Mouse (Mus musculus): ENCODE results near the gene Sstr3. TPM values are rescaled to one million over a fixed set of nuclear protein-coding genes. Genes with fewer than 3 reads are reported as not detected.
A peak's percentile ranks its signal among the peaks of the same experiment; 100 is the strongest.

The Sstr3 gene
- polyA plus RNA-seq, 1 experiment from 2014 or later: not detected

- ATAC-seq (replicated peaks; ENCODE audit: low FRiP score): 0 out of 2 replicates have a peak, but pooled peaks have one; percentile 29
- Histone ChIP-seq H3K9me3 (ENCODE audit: control insufficient read depth, low read length) (peaks cover 5% of the 10 kb centered on the region; the same call in 1 of the 2 replicates), H3K4me1 (replicated peaks; ENCODE audit: control insufficient read depth, insufficient read depth, low read length) (peaks cover 8% of the 10 kb centered on the region), H3K27me3 (replicated peaks; ENCODE audit: control insufficient read depth, insufficient read depth, low read length) (peaks cover 5% of the 10 kb centered on the region), H3K9ac (ENCODE audit: low read depth, low read length) (no peak overlapping the region), H3K36me3 (ENCODE audit: control insufficient read depth, insufficient read depth, low read length) (no peaks in the 10 kb centered on the region), H3K4me2 (no peak overlapping the region), H3K4me3 (ENCODE audit: low read depth, low read length) (no peak overlapping the region), H3K27ac (ENCODE audit: low read depth, low read length) (no peak overlapping the region)
- 67% methylated on average over 4 of the region's 4 CpGs for WGBS
- no peak for DNase-seq (ENCODE audit: low spot score)
Measured at GRCm38 (mm10) chr15:78549189-78549734, 4.8 kb upstream of the Sstr3 start.

DNA sequence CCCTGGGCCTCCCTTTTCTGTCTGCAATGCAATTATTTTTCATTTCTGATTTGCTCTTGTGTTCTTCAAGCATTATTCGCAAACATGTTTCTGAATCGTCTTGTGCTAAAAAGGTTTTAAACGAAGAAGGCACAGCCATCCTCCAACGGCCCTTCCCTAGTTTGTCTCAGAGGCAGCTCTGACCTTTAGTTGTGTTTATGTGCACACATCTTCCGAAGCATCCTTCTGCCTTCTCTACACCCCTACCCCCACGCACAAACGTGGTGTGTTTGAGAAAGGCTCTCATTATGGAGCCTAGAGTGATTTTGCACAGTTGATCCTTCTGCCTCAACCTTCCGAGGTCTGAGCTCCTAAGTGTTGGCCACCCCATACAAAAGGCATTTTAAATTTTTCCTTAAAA is 4.2 kb upstream of the Sstr3 start:
- H3K4me3 ChIP-seq (ENCODE audit: low read depth, low read length): no peak overlapping the region
- H3K4me2 ChIP-seq: no peak overlapping the region
- peaks cover 5% of the 10 kb centered on the region; the same call in 1 of the 2 replicates for H3K9me3 ChIP-seq (ENCODE audit: control insufficient read depth, low read length)
- WGBS: 67% methylated on average over 8 of the region's 8 CpGs
- no peak for DNase-seq (ENCODE audit: low spot score)
- peaks cover 11% of the 10 kb centered on the region for H3K27me3 ChIP-seq (replicated peaks; ENCODE audit: control insufficient read depth, insufficient read depth, low read length)
- H3K9ac ChIP-seq (ENCODE audit: low read depth, low read length): no peak overlapping the region
- no peaks in the 10 kb centered on the region for H3K36me3 ChIP-seq (ENCODE audit: control insufficient read depth, insufficient read depth, low read length)
- ATAC-seq (replicated peaks; ENCODE audit: low FRiP score): no peak
- peaks cover 8% of the 10 kb centered on the region for H3K4me1 ChIP-seq (replicated peaks; ENCODE audit: control insufficient read depth, insufficient read depth, low read length)
- no peak overlapping the region for H3K27ac ChIP-seq (ENCODE audit: low read depth, low read length)

GRCm38 (mm10) chr15:78548336-78548665 is 3.8 kb upstream of the Sstr3 start:
- Histone ChIP-seq H3K9ac (ENCODE audit: low read depth, low read length) (peak overlapping the region; percentile 27; the same call in 1 of the 2 replicates), H3K4me3 (ENCODE audit: low read depth, low read length) (no peak overlapping the region), H3K27ac (ENCODE audit: low read depth, low read length) (no peak overlapping the region), H3K27me3 (replicated peaks; ENCODE audit: control insufficient read depth, insufficient read depth, low read length) (peaks cover 11% of the 10 kb centered on the region), H3K4me1 (replicated peaks; ENCODE audit: control insufficient read depth, insufficient read depth, low read length) (peaks cover 8% of the 10 kb centered on the region), H3K4me2 (no peak overlapping the region), H3K36me3 (ENCODE audit: control insufficient read depth, insufficient read depth, low read length) (no peaks in the 10 kb centered on the region), H3K9me3 (ENCODE audit: control insufficient read depth, low read length) (peaks cover 5% of the 10 kb centered on the region; the same call in 1 of the 2 replicates)
- ATAC-seq (replicated peaks; ENCODE audit: low FRiP score) (peak; percentile 73; the same call in 1 of the 2 replicates), DNase-seq (ENCODE audit: low spot score) (no peak)
- WGBS: 21% methylated on average over 3 of the region's 3 CpGs

GRCm38 (mm10) chr15:78547415-78548335 is 3.2 kb upstream of the Sstr3 start:
- H3K4me2 ChIP-seq: no peak overlapping the region
- H3K36me3 ChIP-seq (ENCODE audit: control insufficient read depth, insufficient read depth, low read length): no peaks in the 10 kb centered on the region
- peak overlapping the region; percentile 27; the same call in 1 of the 2 replicates for H3K9ac ChIP-seq (ENCODE audit: low read depth, low read length)
- 46% methylated on average over 5 of the region's 5 CpGs for WGBS
- H3K27me3 ChIP-seq (replicated peaks; ENCODE audit: control insufficient read depth, insufficient read depth, low read length): peaks cover 11% of the 10 kb centered on the region
- no peak overlapping the region for H3K27ac ChIP-seq (ENCODE audit: low read depth, low read length)
- peaks cover 8% of the 10 kb centered on the region for H3K4me1 ChIP-seq (replicated peaks; ENCODE audit: control insufficient read depth, insufficient read depth, low read length)
- H3K4me3 ChIP-seq (ENCODE audit: low read depth, low read length): no peak overlapping the region
- DNase-seq (ENCODE audit: low spot score): no peak
- peaks cover 5% of the 10 kb centered on the region; the same call in 1 of the 2 replicates for H3K9me3 ChIP-seq (ENCODE audit: control insufficient read depth, low read length)
- ATAC-seq (replicated peaks; ENCODE audit: low FRiP score): no peak

- Histone ChIP-seq H3K9ac (ENCODE audit: low read depth, low read length) (no peak overlapping the region), H3K4me3 (ENCODE audit: low read depth, low read length) (no peak overlapping the region), H3K4me2 (no peak overlapping the region), H3K27me3 (replicated peaks; ENCODE audit: control insufficient read depth, insufficient read depth, low read length) (peaks cover 16% of the 10 kb centered on the region), H3K36me3 (ENCODE audit: control insufficient read depth, insufficient read depth, low read length) (no peaks in the 10 kb centered on the region), H3K9me3 (ENCODE audit: control insufficient read depth, low read length) (peaks cover 2% of the 10 kb centered on the region; the same call in 1 of the 2 replicates), H3K27ac (ENCODE audit: low read depth, low read length) (no peak overlapping the region), H3K4me1 (replicated peaks; ENCODE audit: control insufficient read depth, insufficient read depth, low read length) (peaks cover 8% of the 10 kb centered on the region)
- WGBS: 63% methylated on average over 4 of the region's 4 CpGs
- DNase-seq (ENCODE audit: low spot score) (no peak), ATAC-seq (replicated peaks; ENCODE audit: low FRiP score) (no peak)
Measured at GRCm38 (mm10) chr15:78546060-78546459, 1.6 kb upstream of the Sstr3 start.

GRCm38 (mm10) chr15:78544041-78544440 is 444 bp downstream of the Sstr3 start:
- no peak overlapping the region for H3K4me3 ChIP-seq (ENCODE audit: low read depth, low read length)
- H3K27me3 ChIP-seq (replicated peaks; ENCODE audit: control insufficient read depth, insufficient read depth, low read length): peaks cover 31% of the 10 kb centered on the region
- no peaks in the 10 kb centered on the region for H3K9me3 ChIP-seq (ENCODE audit: control insufficient read depth, low read length)
- no peaks in the 10 kb centered on the region for H3K36me3 ChIP-seq (ENCODE audit: control insufficient read depth, insufficient read depth, low read length)
- DNase-seq (ENCODE audit: low spot score) (no peak), ATAC-seq (replicated peaks; ENCODE audit: low FRiP score) (no peak)
- H3K4me1 ChIP-seq (replicated peaks; ENCODE audit: control insufficient read depth, insufficient read depth, low read length): peaks cover 8% of the 10 kb centered on the region
- no peak overlapping the region for H3K9ac ChIP-seq (ENCODE audit: low read depth, low read length)
- WGBS: 77% methylated on average over 15 of the region's 15 CpGs
- no peak overlapping the region for H3K4me2 ChIP-seq
- H3K27ac ChIP-seq (ENCODE audit: low read depth, low read length): no peak overlapping the region

- Histone ChIP-seq H3K4me2 (no peak overlapping the region), H3K27me3 (replicated peaks; ENCODE audit: control insufficient read depth, insufficient read depth, low read length) (peaks cover 35% of the 10 kb centered on the region), H3K27ac (ENCODE audit: low read depth, low read length) (no peak overlapping the region), H3K9ac (ENCODE audit: low read depth, low read length) (no peak overlapping the region), H3K4me3 (ENCODE audit: low read depth, low read length) (no peak overlapping the region), H3K36me3 (ENCODE audit: control insufficient read depth, insufficient read depth, low read length) (no peaks in the 10 kb centered on the region), H3K9me3 (ENCODE audit: control insufficient read depth, low read length) (no peaks in the 10 kb centered on the region), H3K4me1 (replicated peaks; ENCODE audit: control insufficient read depth, insufficient read depth, low read length) (peaks cover under 1% of the 10 kb centered on the region; the same call in 1 of the 2 replicates)
- 69% methylated on average over 7 of the region's 7 CpGs for WGBS
- ATAC-seq (replicated peaks; ENCODE audit: low FRiP score) (no peak), DNase-seq (ENCODE audit: low spot score) (no peak)
Measured at GRCm38 (mm10) chr15:78542767-78543303, 1.6 kb downstream of the Sstr3 start.

GRCm38 (mm10) chr15:78542098-78542766 is 2.3 kb downstream of the Sstr3 start:
- H3K4me2 ChIP-seq: no peak overlapping the region
- peaks cover 39% of the 10 kb centered on the region for H3K27me3 ChIP-seq (replicated peaks; ENCODE audit: control insufficient read depth, insufficient read depth, low read length)
- no peak for DNase-seq (ENCODE audit: low spot score)
- H3K9me3 ChIP-seq (ENCODE audit: control insufficient read depth, low read length): no peaks in the 10 kb centered on the region
- 73% methylated on average over 3 of the region's 3 CpGs for WGBS
- H3K9ac ChIP-seq (ENCODE audit: low read depth, low read length): no peak overlapping the region
- H3K4me1 ChIP-seq (replicated peaks; ENCODE audit: control insufficient read depth, insufficient read depth, low read length): no peaks in the 10 kb centered on the region
- no peaks in the 10 kb centered on the region for H3K36me3 ChIP-seq (ENCODE audit: control insufficient read depth, insufficient read depth, low read length)
- no peak overlapping the region for H3K4me3 ChIP-seq (ENCODE audit: low read depth, low read length)
- ATAC-seq (replicated peaks; ENCODE audit: low FRiP score): no peak
- no peak overlapping the region for H3K27ac ChIP-seq (ENCODE audit: low read depth, low read length)

Measured in liver, embryonic 11.5 days (tissue).